Mouse (Mus musculus): ENCODE results near the gene Gse1.

Gse1 gene

GRCm38 (mm10) chr8:120298601-120299532 is 70.6 kb downstream of the Gse1 start:
- WGBS = 71% methylated on average over 22 of the region's 22 CpGs

- 4% methylated on average over 13 of the region's 13 CpGs for WGBS
These were observed 72.4 kb downstream of the Gse1 start for GRCm38 (mm10) chr8:120300601-120301141.

- WGBS = 64% methylated on average over 11 of the region's 11 CpGs
These were observed 74.9 kb downstream of the Gse1 start for GRCm38 (mm10) chr8:120302941-120303675.

GRCm38 (mm10) chr8:120304097-120304496 is 75.8 kb downstream of the Gse1 start:
- 63% methylated on average over 9 of the region's 9 CpGs for WGBS

- 84% methylated on average over 10 of the region's 10 CpGs for WGBS
These were observed 77.6 kb downstream of the Gse1 start for GRCm38 (mm10) chr8:120305800-120306385.

- 40% methylated on average over 16 of the region's 16 CpGs for WGBS
These were observed 78.8 kb downstream of the Gse1 start for GRCm38 (mm10) chr8:120307103-120307502.

GRCm38 (mm10) chr8:120307528-120307927 is 79.3 kb downstream of the Gse1 start:
- WGBS = 54% methylated on average over 11 of the region's 11 CpGs

- 58% methylated on average over 8 of the region's 8 CpGs for WGBS
These were observed 79.9 kb downstream of the Gse1 start for GRCm38 (mm10) chr8:120308131-120308530.

- WGBS = 48% methylated on average over 9 of the region's 9 CpGs
These were observed 80.3 kb downstream of the Gse1 start for GRCm38 (mm10) chr8:120308553-120308952.

- WGBS = 61% methylated on average over 18 of the region's 18 CpGs
These were observed 81.1 kb downstream of the Gse1 start for GRCm38 (mm10) chr8:120309326-120309725.

GRCm38 (mm10) chr8:120310063-120310462 is 81.8 kb downstream of the Gse1 start:
- 36% methylated on average over 5 of the region's 5 CpGs for WGBS

GRCm38 (mm10) chr8:120312452-120312851 is 84.2 kb downstream of the Gse1 start:
- 76% methylated on average over 4 of the region's 4 CpGs for WGBS

- 78% methylated on average over 3 of the region's 3 CpGs for WGBS
These were observed 85.4 kb downstream of the Gse1 start for GRCm38 (mm10) chr8:120313674-120314073.

GRCm38 (mm10) chr8:120314932-120315331 is 86.7 kb downstream of the Gse1 start:
- WGBS = 91% methylated on average over 5 of the region's 5 CpGs

GRCm38 (mm10) chr8:120315644-120316043 is 87.4 kb downstream of the Gse1 start:
- 72% methylated on average over 4 of the region's 4 CpGs for WGBS

- 79% methylated on average over 7 of the region's 7 CpGs for WGBS
These were observed 88.5 kb downstream of the Gse1 start for GRCm38 (mm10) chr8:120316707-120317106.

- WGBS = 77% methylated on average over 21 of the region's 21 CpGs
These were observed 89.0 kb downstream of the Gse1 start for GRCm38 (mm10) chr8:120317118-120317824.

GRCm38 (mm10) chr8:120318476-120318991 is 90.3 kb downstream of the Gse1 start:
- 85% methylated on average over 12 of the region's 12 CpGs for WGBS

GRCm38 (mm10) chr8:120319449-120319848 is 91.2 kb downstream of the Gse1 start:
- WGBS = 28% methylated on average over 7 of the region's 7 CpGs

GRCm38 (mm10) chr8:120320146-120320545 is 91.9 kb downstream of the Gse1 start:
- 87% methylated on average over 5 of the region's 5 CpGs for WGBS

- WGBS = 62% methylated on average over 6 of the region's 6 CpGs
These were observed 93.5 kb downstream of the Gse1 start for GRCm38 (mm10) chr8:120321724-120322123.

Data from cerebral cortex, adult 2 months (tissue).